Mouse (Mus musculus) cortical plate, adult 2 months (tissue): ENCODE measurements around the gene Csgalnact2. TPM values are rescaled to one million over a fixed set of nuclear protein-coding genes. Genes with fewer than 3 reads are reported as not detected.

Experiments
- H3K27ac ChIP-seq: fragments of 200-500 bp; 2 replicates; pipeline ENCODE4 v1.5.1; 2012; ENCODE audit warnings: low read length, control low read depth, inconsistent platforms; ENCODE audit not compliant: insufficient read depth
- H3K4me1 ChIP-seq: fragments of 200-500 bp; 2 replicates; pipeline ENCODE4 v1.6.1; 2011; ENCODE audit warnings: low read length; ENCODE audit not compliant: control insufficient read depth, insufficient read depth
- H3K4me3 ChIP-seq: fragments of 200-500 bp; 2 replicates; pipeline ENCODE4 v1.5.1; 2011; ENCODE audit warnings: mild to moderate bottlenecking, low read length, control low read depth; ENCODE audit not compliant: insufficient read depth
- CTCF ChIP-seq: fragments of 200-500 bp; IDR thresholded peaks from 2 replicates; pipeline ENCODE4 v1.5.1; 2011; ENCODE audit warnings: mild to moderate bottlenecking, control low read depth, low read length; ENCODE audit not compliant: insufficient read depth; ENCODE audit errors: extremely low read depth
- POLR2A ChIP-seq: fragments of 200-500 bp; IDR thresholded peaks from 2 replicates; pipeline ENCODE4 v1.6.1; 2011; ENCODE audit warnings: mild to moderate bottlenecking, low read length, control low read depth; ENCODE audit not compliant: insufficient read depth; ENCODE audit errors: extremely low read depth
- polyA plus RNA-seq: library from polyadenylated mRNA; depleted of rRNA; stranded (reverse); fragments of >200 nt; gene quantifications from 2 replicates; pipeline ENCODE4 v1.2.3, GENCODE M21; 2012

Gene Csgalnact2
- polyA plus RNA-seq, 1 experiment: 9.1 TPM

DNA sequence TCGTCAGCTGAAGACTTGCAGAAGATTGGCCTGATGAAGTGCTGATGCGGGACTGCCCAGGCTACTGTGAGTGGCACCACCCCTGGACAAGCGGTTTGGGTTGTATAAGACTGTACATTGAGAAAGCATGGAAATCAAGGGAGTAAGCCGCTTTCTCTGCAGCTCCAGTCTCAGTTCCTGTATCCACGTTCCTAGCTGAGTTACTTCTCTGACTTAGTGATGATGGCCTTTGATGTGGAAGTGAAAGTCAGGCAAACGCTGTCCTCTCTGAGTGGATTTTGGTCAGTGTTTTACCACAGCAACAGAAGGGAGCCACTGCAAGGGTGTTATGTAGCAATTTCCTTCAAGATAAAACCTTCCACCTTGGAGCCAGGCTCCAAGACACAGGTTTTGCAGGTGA lies 2.0 kb upstream of the Csgalnact2 start:
- Histone ChIP-seq H3K4me1 (no peaks in the 10 kb centered on the region), H3K4me3 (no peak overlapping the region), H3K27ac (no peak overlapping the region)
- no peak for TF ChIP-seq CTCF
- TF ChIP-seq POLR2A: no peak

DNA sequence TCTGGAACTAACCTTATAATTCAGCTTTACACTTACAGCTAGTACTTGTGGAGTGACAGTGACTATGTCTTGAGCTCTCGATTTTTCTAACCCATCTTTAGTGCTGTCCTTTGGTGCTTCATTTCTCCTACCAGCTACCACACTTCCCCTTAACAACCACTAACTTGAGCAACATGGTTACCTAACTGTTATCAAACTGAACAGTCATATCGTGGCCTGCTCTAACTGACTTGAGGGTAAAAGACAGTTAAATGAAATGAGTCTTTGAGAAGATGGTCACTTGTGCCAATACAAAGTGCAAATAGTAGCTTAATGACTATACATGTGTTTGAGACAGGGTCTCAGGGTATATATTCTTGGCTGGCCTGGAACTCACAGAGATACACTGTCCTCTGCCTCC lies 1.8 kb downstream of the Csgalnact2 start:
- no peak overlapping the region for H3K4me3 ChIP-seq
- no peak overlapping the region for H3K27ac ChIP-seq
- H3K4me1 ChIP-seq: no peaks in the 10 kb centered on the region
- TF ChIP-seq CTCF (no peak), POLR2A (no peak)

DNA sequence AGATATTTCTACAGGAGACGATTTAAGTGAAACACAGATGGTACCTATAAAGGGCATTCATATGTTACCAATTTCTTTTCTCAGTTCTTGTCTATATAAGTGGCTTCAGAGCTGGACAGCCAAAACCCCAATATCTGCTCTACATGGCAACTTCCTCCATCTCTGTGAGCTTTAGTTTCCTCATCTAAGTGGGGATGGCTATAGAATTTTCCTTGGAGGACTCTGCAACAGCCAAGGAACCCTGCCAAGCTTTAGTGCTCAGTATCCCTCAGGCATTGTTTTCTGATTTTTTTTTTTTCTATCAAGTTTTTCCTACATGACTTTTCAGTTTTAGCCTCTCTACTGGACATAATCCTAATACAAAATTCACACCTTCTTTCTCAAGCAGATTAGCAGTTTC lies 4.5 kb downstream of the Csgalnact2 start:
- no peak for TF ChIP-seq POLR2A
- peaks cover 2% of the 10 kb centered on the region for H3K4me1 ChIP-seq
- no peak overlapping the region for H3K27ac ChIP-seq
- no peak overlapping the region for H3K4me3 ChIP-seq

DNA sequence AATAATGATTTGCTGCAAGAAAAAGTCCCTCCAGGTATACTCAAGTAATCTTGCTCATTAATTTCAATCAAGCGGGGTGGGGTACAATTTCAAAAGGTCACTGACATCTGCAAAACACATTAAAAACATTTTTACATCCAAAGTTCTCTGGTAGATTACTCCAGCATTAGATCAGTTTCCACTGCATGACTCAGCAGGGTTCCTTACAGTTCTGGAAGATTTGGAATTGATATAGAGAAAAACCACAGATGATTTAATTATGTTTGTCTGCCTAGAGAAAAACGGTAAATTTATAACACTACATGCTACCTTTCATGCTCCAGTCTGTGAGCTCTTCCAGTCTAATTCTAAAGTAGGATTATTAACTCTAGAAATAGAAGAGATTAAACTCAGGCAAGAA lies 8.9 kb downstream of the Csgalnact2 start:
- no peak overlapping the region for H3K27ac ChIP-seq
- no peak overlapping the region for H3K4me3 ChIP-seq
- TF ChIP-seq POLR2A (no peak), CTCF (no peak)
- peaks cover 2% of the 10 kb centered on the region for H3K4me1 ChIP-seq

DNA sequence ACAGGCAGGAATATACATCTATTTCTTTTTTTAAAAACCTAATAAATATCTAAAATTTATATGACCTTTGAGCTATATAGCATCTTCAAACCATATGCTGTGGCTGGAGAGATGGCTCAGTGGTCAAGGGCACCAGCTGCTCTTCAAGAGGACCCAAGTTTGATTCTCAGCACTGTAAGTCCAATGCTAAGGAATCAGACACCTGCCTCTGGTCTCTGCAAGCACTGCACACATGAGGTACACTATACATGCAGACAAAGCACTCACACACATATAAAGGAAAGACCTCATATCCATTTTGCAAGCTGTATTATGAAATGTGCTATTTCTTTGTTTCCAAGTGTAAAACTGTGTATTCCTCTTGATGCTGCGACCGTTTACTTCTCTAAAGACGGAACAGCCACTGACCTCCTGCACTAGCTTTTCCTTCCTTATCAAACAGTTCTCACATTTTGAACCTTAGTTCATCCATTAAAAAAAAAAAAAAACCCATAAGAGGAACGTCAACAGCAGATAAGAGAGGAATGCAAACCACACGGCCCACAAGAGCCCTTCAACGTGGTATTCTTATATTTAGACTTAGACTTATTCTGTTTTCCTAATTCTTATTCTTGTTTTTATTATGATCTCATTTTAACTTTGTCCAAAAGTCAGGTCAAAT lies 11.0 kb downstream of the Csgalnact2 start:
- no peak overlapping the region for H3K27ac ChIP-seq
- no peak overlapping the region for H3K4me3 ChIP-seq
- peaks cover 2% of the 10 kb centered on the region for H3K4me1 ChIP-seq
- no peak for TF ChIP-seq CTCF
- no peak for TF ChIP-seq POLR2A

DNA sequence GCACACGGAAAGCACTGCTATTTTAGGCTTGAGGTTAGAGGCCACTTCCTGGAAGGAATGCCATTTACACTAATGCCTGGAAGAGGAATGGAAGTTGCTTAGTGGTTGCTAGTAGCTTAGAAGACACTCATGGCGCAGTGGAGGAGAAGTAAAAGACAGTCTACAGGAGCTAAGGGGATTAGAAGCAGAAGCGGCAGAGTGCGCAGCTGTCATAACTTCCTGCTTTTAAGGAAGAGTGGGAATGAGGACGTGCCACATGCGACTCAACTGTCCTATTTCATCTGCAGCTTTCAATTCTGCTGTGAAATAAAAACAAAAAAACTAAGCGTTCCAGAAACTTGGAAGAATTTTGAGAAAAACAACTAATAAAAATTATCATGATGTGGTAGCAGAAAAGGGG lies 11.7 kb downstream of the Csgalnact2 start:
- Histone ChIP-seq H3K4me1 (peaks cover 2% of the 10 kb centered on the region), H3K27ac (no peak overlapping the region), H3K4me3 (no peak overlapping the region)
- TF ChIP-seq POLR2A (no peak), CTCF (no peak)

DNA sequence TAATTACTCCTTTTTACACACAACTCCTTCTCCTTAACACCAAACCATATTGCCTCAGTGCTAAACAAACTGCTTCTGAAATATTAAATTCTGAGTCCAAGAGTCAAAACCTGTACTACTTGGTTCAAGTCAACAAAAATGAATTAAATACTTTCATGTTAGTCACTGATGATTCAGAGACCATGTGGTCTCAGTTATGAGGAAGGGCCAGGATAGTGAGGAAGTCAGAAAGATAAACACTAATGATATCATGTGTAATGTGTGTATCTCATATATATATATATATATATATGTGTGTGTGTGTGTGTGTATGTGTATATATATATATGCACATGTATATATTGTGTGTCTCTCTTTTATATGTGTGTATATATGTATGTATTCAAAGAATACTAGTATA lies 12.4 kb downstream of the Csgalnact2 start:
- H3K4me3 ChIP-seq: no peak overlapping the region
- H3K27ac ChIP-seq: no peak overlapping the region
- TF ChIP-seq POLR2A (no peak), CTCF (no peak)
- no peaks in the 10 kb centered on the region for H3K4me1 ChIP-seq

DNA sequence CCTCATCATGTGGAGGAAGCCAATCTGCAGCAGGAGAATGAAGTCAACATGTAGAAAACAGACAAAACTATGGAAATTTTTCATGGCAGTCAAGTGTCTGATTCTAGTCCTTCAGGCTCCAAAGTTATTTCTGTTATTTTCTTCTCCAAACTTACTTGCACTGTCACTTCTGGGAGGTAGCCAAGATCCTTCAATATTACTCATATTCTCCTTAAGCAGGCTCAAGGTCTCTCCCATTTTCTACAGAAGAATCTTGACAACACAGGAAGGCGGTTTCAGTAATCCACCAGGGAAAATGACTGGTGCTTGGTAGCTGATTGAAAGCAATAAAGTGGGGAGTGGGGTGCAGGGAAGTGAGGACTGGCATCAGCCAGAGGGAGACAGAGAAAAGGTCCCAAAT lies 16.2 kb downstream of the Csgalnact2 start:
- H3K4me3 ChIP-seq: no peak overlapping the region
- H3K27ac ChIP-seq: no peak overlapping the region
- TF ChIP-seq CTCF: no peak
- H3K4me1 ChIP-seq: no peaks in the 10 kb centered on the region

DNA sequence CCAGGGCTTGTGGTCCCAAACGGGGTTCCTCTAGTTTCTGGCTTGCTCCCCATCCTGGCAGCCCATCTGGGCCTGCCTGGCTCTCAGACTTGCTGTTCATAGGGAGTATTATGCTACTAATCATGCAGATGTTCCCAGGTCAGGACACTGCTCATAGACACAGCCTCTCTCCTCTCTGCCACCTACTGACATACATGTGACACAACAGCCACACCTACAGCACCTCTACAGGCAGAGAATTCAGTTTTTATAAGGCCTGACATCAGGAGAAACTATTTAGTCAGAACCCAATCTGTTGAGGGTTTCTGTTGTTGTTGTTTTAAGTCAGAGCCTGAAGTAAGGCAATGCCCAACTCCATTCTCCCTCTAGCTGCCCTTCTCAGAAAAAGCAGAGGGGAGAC lies 27.1 kb downstream of the Csgalnact2 start:
- no peak overlapping the region for H3K4me3 ChIP-seq
- TF ChIP-seq CTCF (0 out of 2 replicates have a peak, but pooled peaks have one; percentile 2), POLR2A (no peak)
- no peaks in the 10 kb centered on the region for H3K4me1 ChIP-seq

DNA sequence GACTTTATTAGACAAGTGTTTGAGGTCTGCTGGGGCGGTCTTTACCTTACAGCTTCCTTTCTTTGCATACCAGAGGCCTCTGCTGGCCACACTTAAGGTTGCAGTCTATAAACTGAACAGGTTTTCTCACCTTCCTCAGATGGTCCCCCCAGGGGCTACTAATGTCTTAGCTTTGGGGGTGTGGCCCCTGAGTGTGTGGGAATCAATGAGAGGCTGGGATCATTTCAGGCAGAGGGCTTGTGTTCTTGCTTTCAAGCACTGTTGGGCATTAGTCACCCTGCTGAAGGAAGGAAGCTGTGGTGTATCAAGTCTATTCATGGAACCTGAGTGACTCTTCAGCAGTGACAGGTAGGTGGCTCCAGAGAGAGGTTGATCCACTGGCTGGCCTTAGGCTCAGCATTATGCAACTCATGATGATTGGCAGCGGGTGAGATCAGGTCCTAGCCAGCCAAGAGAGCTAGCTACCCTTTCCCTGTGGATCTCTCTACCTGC lies 39.6 kb downstream of the Csgalnact2 start:
- H3K27ac ChIP-seq: no peak overlapping the region
- TF ChIP-seq POLR2A (no peak), CTCF (peak; percentile 49; the same call in 1 of the 2 replicates)
- H3K4me3 ChIP-seq: no peak overlapping the region
- no peaks in the 10 kb centered on the region for H3K4me1 ChIP-seq

More for the DNA sequence above, 27.1 kb downstream of the Csgalnact2 start:
- no peak overlapping the region for H3K27ac ChIP-seq

DNA sequence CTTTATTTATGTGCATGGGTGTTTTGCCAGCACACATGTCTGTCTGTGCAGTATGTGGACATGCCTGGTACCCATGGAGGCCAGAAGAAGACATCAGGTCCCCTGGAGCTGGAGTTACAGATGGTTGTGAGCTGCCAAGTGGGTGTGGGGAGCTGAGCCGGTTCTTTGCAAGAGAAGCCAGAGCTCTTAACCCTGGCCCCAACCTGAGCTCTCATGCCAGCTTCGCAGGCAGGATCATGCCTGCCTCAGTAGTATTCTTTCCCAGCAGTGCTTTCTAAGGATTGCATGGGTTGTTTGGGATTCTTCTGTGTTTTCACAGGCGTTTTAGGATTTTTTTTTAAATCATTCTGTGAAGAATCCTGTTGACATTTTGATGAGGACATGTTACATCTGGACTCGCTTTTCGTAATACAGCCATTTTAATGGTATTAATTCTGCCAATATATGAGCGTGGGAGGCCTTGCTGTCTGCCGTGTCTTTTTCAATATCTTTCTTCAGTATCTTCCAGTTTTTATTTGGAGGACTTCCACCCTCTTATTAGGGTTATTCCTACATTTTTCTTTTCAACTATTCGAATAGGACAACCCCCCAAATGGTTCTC lies 41.1 kb downstream of the Csgalnact2 start:
- H3K4me3 ChIP-seq: no peak overlapping the region
- H3K27ac ChIP-seq: no peak overlapping the region
- TF ChIP-seq CTCF: no peak
- TF ChIP-seq POLR2A: no peak
- no peaks in the 10 kb centered on the region for H3K4me1 ChIP-seq
